Mouse (Mus musculus): ENCODE results near the gene Zfp612.
"Not testable (repeated sequence)": the region's sequence is repeated elsewhere in the genome, so short reads cannot be mapped to it uniquely, and the experiment has no call there.

Gene Zfp612

GRCm38 (mm10) chr8:110079282-110080221 is at the start of gene Zfp612:
TSS of gene Zfp612 (plus strand) at chr8:110079746.
- DNase-seq (ENCODE audit: low read depth, low spot score) = no peak

GRCm38 (mm10) chr8:110033771-110034170 is 45.8 kb upstream of the Zfp612 start:
- not testable (repeated sequence) for DNase-seq (ENCODE audit: low read depth, low spot score)

DNA sequence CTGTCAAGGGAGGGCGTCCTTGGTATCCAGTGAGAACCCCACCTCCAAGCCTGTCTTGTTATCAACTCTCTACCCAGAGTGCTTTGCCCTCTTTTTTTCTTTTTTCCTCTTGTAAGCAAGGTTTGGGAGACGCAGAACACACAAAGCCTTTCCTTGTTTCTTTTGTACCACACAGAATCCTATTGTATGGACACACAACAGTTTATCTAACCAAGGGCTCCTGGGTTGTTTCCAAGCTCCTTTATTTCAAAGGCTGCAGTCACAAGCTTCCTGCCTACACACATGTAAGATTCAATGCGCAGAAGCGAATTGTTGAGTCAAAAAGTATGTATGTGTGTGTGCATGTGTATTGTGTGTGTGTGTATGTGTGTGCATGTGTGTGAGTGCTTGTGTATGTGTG is 45.2 kb upstream of the Zfp612 start:
- no peak for DNase-seq (ENCODE audit: low read depth, low spot score)

- no peak for DNase-seq (ENCODE audit: low read depth, low spot score)
These were observed 43.4 kb upstream of the Zfp612 start for GRCm38 (mm10) chr8:110036156-110036555.

DNA sequence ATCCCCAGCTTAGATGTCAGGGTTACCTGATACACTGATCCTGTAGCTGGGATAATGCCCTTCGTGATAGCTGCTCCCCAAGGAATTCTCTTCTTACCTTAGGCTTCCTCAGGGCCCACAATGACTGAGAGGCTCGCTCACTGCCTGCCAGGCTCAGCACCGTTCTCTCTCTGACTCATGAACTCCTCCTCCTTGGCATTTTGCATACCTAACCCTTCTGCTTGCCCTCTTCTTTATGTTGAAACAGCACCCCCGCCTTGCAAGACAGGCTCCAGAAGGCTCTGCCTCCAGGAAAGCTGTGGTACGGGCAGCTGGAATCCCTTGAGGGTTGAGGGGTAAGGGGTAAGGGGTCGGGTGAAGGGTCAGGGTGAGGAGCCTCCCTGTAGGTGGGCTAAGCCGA is 40.3 kb upstream of the Zfp612 start:
- peak; percentile 56 for DNase-seq (ENCODE audit: low read depth, low spot score)

GRCm38 (mm10) chr8:110039659-110040058 is 39.9 kb upstream of the Zfp612 start, which contains the start of gene Chst4:
TSS of gene Chst4 (minus strand) at chr8:110039740.
- no peak for DNase-seq (ENCODE audit: low read depth, low spot score)

- DNase-seq (ENCODE audit: low read depth, low spot score) = peak; percentile 66
These were observed 39.0 kb upstream of the Zfp612 start for GRCm38 (mm10) chr8:110040509-110040908.

GRCm38 (mm10) chr8:110051208-110051607 is 28.3 kb upstream of the Zfp612 start:
- DNase-seq (ENCODE audit: low read depth, low spot score) = no peak

DNA sequence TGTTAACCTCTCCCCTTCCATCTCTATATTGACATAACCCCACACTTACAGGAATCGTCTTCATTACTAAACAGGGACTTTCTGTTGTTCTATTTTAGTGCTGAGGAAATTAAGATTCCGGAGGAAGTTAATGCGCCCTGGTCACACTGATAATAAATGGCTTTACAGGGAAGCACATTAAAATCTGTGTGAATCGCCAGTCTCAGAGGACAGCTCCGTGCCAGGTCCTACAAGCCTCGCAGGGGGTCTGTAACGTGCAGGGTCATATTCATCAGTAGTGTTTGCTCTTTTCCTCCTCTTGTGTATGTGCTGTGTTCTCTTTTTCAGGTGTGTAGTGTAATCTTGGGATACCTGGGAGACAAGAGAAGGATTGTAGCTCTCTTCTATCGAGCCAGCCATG is 21.3 kb upstream of the Zfp612 start:
- no peak for DNase-seq (ENCODE audit: low read depth, low spot score)

- DNase-seq (ENCODE audit: low read depth, low spot score) = no peak
These were observed 15.4 kb upstream of the Zfp612 start for GRCm38 (mm10) chr8:110064161-110064560.

- no peak for DNase-seq (ENCODE audit: low read depth, low spot score)
These were observed 14.8 kb upstream of the Zfp612 start for GRCm38 (mm10) chr8:110064606-110065365.

- no peak for DNase-seq (ENCODE audit: low read depth, low spot score)
These were observed 13.9 kb upstream of the Zfp612 start for GRCm38 (mm10) chr8:110065676-110066075.

DNA sequence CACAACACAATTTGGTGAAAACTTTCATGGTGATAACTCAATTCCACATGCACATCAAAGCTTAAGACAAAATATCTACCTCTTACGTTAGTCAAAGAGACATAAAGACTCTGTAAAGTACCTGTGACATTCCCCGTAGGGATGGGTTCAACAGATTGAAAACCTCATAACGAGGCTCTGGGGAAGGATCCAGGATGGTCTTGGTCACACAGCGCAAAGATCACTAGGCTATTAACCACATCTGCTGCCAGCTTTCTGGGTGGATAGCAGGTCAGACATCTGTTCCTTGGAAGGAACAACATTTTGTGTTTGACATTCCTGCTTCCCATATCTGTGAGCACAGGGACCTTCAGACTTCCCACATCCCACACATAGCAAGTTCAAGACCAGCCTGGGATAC is 9.8 kb upstream of the Zfp612 start:
- DNase-seq (ENCODE audit: low read depth, low spot score) = no peak

GRCm38 (mm10) chr8:110071600-110071999 is 7.9 kb upstream of the Zfp612 start:
- DNase-seq (ENCODE audit: low read depth, low spot score) = peak; percentile 81

DNA sequence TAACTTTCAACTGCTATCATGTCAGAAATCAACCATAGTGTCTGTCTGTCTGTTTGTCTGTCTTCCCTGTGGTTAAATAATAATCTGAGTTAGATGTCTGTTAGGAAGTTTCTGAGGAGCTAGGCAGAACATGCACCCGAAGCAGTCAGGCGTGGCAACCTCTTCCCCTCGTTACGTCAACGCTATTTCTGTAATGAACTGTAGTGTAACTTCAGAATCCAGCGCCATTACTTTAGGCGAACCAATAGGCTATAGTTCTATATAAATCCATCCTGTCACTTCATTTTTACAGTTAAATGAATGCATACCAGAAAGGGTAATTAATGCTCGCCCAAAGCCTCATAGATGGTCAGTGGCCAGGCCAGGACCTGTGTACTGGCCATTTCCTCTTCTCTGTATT is 5.0 kb upstream of the Zfp612 start:
- no peak for DNase-seq (ENCODE audit: low read depth, low spot score)

DNA sequence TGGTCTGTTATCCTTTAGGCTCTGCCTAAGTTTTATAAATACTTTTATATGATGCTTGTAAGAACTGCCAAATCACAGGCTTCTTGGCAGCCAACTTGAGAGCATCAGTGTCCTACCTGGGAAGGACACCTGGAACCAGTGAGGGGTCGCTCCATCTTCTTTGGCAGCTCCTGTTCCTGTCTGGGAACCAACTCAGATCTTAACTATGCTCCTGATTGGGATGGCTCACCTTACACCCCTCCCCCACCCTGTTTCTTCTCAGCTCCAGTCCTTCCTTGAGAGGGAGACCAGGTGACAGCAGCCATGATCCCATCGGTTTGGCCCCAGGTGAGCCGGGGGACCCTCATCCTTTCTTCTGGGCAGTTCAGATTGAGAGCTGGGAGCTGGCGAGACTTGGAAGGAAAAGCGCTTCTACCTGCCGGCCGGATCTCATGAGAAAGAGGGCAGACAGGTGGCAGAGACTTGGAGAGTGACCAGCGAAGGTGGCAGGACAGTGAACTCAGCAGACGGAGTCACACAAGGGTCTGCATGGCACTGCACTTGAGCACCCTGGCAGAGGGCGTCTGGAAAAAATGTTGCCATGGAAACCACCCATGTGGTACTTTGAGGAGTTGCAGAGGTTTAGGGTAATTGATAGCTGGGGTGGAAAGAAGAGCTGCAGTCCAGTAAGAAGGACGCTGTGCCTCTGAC is 3.0 kb downstream of the Zfp612 start:
- DNase-seq (ENCODE audit: low read depth, low spot score) = no peak

- DNase-seq (ENCODE audit: low read depth, low spot score) = no peak
These were observed 12.3 kb downstream of the Zfp612 start for GRCm38 (mm10) chr8:110091869-110092268.

GRCm38 (mm10) chr8:110100907-110101306 is 21.4 kb downstream of the Zfp612 start, which contains the start of gene Gm21964:
TSS of gene Gm21964 (plus strand) at chr8:110101207.
- DNase-seq (ENCODE audit: low read depth, low spot score) = no peak

DNA sequence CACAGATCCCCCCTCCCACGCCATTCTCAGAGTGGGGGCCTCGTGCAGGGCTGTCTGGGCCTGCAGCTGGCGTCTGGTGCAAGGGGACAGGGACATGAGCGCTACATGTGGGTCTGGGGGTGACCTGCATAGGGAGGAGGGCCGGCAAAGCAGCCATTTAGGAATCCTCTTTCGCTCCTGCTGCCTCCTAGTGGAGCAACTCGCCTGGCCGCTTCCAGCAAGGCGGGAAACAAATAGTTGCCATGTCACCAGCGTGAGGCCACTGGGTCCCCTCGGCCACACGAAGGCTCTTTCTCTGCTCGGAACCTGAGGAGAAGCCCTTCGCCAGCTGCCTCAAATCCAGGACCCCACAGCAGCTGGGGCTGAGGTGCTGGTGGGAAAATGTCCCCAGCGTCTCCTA is 22.1 kb downstream of the Zfp612 start:
- no peak for DNase-seq (ENCODE audit: low read depth, low spot score)

DNA sequence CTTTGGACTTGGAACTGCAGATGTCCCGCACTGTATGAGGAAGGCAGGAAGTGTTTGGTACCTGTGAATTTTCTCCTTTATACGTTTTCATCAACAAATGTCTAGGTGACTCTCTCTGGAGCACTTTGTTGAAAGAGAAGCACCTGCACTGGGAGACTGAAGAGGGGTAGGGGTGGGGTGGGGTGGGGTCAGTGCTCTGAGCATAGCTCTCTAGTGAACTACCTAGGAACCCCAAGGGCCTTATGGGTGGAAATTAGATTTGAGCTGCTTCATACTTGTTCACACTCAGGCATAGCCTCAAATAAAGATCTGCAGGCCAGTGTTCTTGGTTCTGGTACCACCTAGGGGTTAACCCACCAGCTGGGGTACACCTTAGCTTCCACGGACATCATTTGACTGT is 23.1 kb downstream of the Zfp612 start, which contains the start of gene Gm17720:
Gene Gm17720, minus strand, starts transcription at position 101 of the 400 bp plus-strand sequence.
- no peak for DNase-seq (ENCODE audit: low read depth, low spot score)

DNA sequence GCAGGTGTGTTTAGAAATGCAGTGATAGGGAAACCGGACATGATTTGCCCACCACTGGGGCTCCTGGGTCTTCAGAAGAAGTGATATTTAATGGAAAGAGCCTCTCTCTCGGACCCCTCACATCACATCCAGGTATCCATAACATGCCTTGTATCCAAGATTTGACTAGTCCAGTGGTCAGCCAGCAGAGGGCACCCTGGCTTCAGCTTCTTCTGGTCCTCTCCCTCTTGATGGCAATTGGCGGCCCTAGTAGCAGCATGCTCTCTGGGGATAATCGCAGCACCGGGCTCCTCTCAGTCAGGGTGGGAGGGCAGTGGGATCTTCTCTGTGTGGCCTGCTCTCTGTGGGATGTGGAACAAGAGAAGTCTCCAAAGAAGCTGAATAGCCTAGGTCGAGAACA is 40.2 kb downstream of the Zfp612 start:
- peak; percentile 48 for DNase-seq (ENCODE audit: low read depth, low spot score)

DNA sequence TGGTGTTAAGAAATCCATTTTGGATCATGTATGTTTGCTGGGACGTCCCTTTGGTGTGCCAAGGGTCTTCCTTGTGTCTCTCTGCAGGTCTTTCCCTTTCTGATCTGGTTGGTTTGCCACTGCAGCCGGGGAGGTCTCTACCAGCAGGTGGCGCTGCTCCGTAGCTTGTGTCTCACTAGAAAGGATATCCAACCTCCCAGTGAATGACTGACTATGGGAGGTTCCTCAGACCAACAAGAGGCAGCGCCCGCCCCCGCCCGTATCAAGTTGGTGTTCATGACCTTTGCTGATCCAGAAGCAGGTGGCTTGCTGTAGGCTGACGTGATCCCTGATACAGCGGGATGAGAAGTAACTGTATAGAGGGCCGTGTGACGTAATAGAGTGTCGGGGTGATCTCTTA is 51.0 kb downstream of the Zfp612 start:
- peak; percentile 78 for DNase-seq (ENCODE audit: low read depth, low spot score)
